Mouse (Mus musculus) spleen, postnatal 14 days (tissue): ENCODE results near the gene Nop2.

Experiments used
- DNase-seq, 2 experiments: peaks; one replicate each; pipeline ENCODE4 v3.0.0; 2021 to 2022; ENCODE audit warnings: low spot score in 2 of 2

Gene Nop2

GRCm38 (mm10) chr6:125172474-125172873 lies 40.8 kb downstream of the Nop2 start:
- DNase-seq = no peak

- DNase-seq = no peak
Observed at GRCm38 (mm10) chr6:125173256-125173655, 41.5 kb downstream of the Nop2 start.

GRCm38 (mm10) chr6:125175469-125175868 lies 43.8 kb downstream of the Nop2 start:
- DNase-seq = no peak

DNA sequence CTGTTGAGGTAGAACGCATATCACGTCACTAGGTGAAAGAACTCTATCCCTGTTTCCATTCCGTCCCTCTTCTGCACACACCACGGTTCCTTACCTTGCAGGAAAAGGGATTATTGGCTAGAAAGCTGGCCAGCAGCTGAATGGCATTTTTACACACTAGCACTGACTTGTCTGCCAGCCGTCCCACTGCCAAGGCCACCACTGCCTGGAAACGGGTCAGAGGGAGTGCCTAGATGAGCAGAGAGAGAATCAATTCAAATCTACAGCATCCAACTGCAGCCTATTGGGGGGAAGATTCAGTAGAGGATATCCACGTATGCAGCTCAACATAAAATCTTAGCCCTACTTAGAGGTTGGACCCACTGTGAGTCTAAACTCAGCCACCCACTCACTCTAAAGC lies 47.9 kb downstream of the Nop2 start:
- DNase-seq = no peak

DNA sequence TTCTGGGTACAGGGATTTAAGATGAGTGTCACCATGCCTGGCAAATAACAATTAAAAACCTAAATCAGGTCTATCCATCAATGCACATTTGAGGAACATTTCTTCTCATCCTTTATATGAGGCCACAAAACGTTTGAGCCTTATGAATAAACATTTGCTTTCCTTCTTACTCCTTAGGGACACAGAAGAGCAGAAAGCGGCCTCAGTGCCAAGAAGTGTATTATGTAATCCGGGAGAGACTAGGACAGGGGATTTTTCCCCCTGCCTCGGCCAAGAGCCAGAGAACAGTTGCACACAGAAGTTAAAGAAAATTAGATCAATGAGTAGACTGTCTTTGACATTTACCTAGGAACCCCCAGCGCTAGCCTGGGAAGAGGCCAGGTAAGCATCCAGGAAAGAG lies 50.4 kb downstream of the Nop2 start:
- no peak for DNase-seq

- DNase-seq = no peak
Observed at GRCm38 (mm10) chr6:125186203-125186602, 54.5 kb downstream of the Nop2 start.

DNA sequence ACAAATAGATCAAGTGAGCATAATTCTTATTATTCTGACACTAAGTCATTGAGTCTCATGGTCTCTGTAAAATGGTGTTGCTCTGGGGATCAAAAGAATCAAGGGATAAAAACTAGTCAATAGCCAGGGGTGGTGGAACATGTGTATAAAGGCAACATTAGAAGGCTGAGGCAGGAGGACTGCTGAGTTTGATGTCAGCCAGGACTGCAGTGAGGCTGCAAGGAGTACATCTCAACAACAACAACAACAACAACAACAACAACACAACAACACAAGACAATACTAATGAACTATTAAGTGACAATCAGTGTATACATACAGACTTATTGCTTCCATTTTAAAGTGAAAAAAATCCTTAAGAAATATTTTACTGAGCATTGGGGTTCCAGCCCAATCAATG lies 59.1 kb downstream of the Nop2 start:
- DNase-seq = no peak

DNA sequence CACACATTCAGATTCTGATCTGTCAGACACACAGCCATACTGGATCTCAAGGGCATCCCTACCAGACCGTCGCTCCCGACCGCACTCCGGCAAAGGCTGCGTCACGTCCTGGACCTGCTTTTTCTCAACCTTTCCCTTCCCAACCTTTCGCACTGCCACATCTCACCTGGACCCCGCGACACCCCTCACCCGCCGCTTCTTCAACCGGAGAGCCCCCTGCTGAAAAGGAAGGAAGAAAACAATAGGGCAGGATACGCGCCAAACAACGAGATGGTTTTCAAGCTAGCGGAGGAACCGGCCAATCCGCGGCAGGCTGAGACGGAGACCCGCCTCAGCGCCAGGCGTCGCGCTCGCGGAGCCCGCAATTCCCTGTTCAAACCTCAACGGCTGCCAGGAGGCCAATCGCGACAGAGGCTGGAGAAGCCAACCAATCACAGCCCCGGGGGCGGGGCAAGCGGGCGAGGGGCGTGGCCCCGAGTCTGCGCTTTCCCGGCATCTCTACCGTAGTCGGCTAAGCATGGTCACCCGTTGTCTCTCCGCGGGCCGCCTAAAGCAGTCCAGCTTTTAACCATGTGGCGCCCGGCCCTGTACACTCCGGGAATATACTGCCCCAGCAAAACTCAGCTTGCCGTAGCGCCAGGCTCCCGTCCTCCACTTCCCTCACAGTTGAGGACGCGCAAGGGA lies 59.8 kb downstream of the Nop2 start, which contains the start of the genes Ncapd2 and Mrpl51:
Gene Ncapd2 (minus strand): TSS at position 370 of the 684 bp plus-strand sequence.
Gene Mrpl51 (plus strand): TSS at position 470 of the 684 bp plus-strand sequence.
- DNase-seq = peak; percentile 94 to 97

GRCm38 (mm10) chr6:125192016-125192714 lies 60.5 kb downstream of the Nop2 start:
- peak; percentile 82 to 89 for DNase-seq

DNA sequence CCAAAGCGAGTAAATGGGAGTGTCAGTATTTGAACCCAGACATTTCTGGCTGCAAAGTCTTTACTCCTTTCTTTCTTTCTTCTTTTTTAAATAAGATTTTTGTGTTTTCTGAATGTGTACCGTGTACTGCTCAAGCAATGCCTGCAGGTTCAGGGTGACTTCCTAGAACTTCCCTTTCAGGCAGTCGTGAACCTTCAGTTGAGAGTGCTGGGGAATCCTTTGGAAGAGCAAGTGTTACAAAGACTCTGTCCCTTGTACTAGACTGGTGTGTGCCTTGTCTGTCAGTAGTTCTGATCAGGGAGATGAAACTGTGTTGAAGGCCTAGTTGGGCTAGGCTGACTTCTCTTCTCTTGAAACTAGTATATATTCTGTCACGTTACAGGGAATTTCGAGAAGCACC lies 61.1 kb downstream of the Nop2 start:
- DNase-seq = no peak

DNA sequence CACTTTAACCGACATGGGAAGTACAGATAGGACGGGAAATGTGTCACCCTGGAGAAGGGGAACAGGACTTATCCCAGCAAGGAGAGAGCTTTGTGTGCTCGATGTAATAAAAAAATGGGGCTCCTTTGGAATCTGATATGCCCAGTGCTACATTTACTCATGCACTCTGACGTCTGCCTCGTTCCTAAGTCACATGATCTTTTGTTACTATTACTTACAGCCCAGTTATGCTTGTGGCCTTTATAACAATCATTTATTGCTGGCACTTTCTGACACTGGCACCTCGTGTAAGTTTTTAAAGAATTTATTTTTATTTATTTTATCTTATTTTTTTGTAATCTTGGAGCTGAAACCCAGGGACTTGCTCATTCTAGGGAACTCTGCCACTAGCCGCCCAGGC lies 61.7 kb downstream of the Nop2 start:
- DNase-seq = no peak
